Mouse (Mus musculus): ENCODE data around the gene U2af2. TPM values are rescaled to one million over a fixed set of nuclear protein-coding genes. Genes with fewer than 3 reads are reported as not detected.

The U2af2 gene
- polyA plus RNA-seq, 1 experiment from 2014 or later, result 153 TPM

GRCm38 (mm10) chr7:5080815-5081214 lies 18.9 kb downstream of the U2af2 start:
- ATAC-seq (ENCODE audit: low FRiP score, low read depth), result no peak
- H3K4me3 ChIP-seq, result peak overlapping the region; percentile 97
- H3K9ac ChIP-seq, result peak overlapping the region; percentile 96
- H3K27ac ChIP-seq, result peak overlapping the region; percentile 91
- 10% methylated on average over 6 of the region's 6 CpGs for WGBS
- no peaks in the 10 kb centered on the region for H3K27me3 ChIP-seq
- H3K4me1 ChIP-seq, result peaks cover 14% of the 10 kb centered on the region
- peaks cover 58% of the 10 kb centered on the region for H3K36me3 ChIP-seq
- peak overlapping the region; percentile 87 for H3K4me2 ChIP-seq (replicated peaks)
- H3K9me3 ChIP-seq, result no peaks in the 10 kb centered on the region

GRCm38 (mm10) chr7:5081241-5081640 lies 19.3 kb downstream of the U2af2 start:
- Histone ChIP-seq H3K4me3 (peak overlapping the region; percentile 97), H3K4me1 (peaks cover 18% of the 10 kb centered on the region), H3K9me3 (no peaks in the 10 kb centered on the region), H3K27me3 (no peaks in the 10 kb centered on the region), H3K27ac (no peak overlapping the region), H3K4me2 (replicated peaks) (peak overlapping the region; percentile 87), H3K36me3 (peaks cover 58% of the 10 kb centered on the region), H3K9ac (peak overlapping the region; percentile 96)
- 75% methylated on average over 6 of the region's 6 CpGs for WGBS
- no peak for ATAC-seq (ENCODE audit: low FRiP score, low read depth)

- H3K36me3 ChIP-seq, result peaks cover 54% of the 10 kb centered on the region
- H3K9ac ChIP-seq, result no peak overlapping the region
- no peak overlapping the region for H3K27ac ChIP-seq
- H3K9me3 ChIP-seq, result no peaks in the 10 kb centered on the region
- peak overlapping the region; percentile 87 for H3K4me2 ChIP-seq (replicated peaks)
- WGBS, result 90% methylated on average over 2 of the region's 2 CpGs
- no peaks in the 10 kb centered on the region for H3K27me3 ChIP-seq
- peak overlapping the region; percentile 97; the same call in 1 of the 2 replicates for H3K4me3 ChIP-seq
- peaks cover 19% of the 10 kb centered on the region for H3K4me1 ChIP-seq
- ATAC-seq (ENCODE audit: low FRiP score, low read depth), result no peak
Observed at GRCm38 (mm10) chr7:5081939-5082338, 20.0 kb downstream of the U2af2 start.

- 92% methylated on average over 18 of the region's 18 CpGs for WGBS
- no peaks in the 10 kb centered on the region for H3K9me3 ChIP-seq
- H3K4me3 ChIP-seq, result no peak overlapping the region
- ATAC-seq (ENCODE audit: low FRiP score, low read depth), result no peak
- H3K4me1 ChIP-seq, result peaks cover 19% of the 10 kb centered on the region
- no peaks in the 10 kb centered on the region for H3K27me3 ChIP-seq
- H3K9ac ChIP-seq, result 0 out of 2 replicates have a peak overlapping the region, but pooled peaks have one; percentile 8
- peaks cover 54% of the 10 kb centered on the region for H3K36me3 ChIP-seq
- H3K27ac ChIP-seq, result no peak overlapping the region
- no peak overlapping the region for H3K4me2 ChIP-seq (replicated peaks)
Observed at GRCm38 (mm10) chr7:5083325-5084105, 21.6 kb downstream of the U2af2 start.

GRCm38 (mm10) chr7:5085512-5085911 lies 23.6 kb downstream of the U2af2 start:
- Histone ChIP-seq H3K36me3 (peaks cover 63% of the 10 kb centered on the region), H3K4me1 (peaks cover 19% of the 10 kb centered on the region), H3K4me3 (no peak overlapping the region), H3K9me3 (no peaks in the 10 kb centered on the region), H3K27ac (no peak overlapping the region), H3K9ac (no peak overlapping the region), H3K4me2 (replicated peaks) (no peak overlapping the region), H3K27me3 (no peaks in the 10 kb centered on the region)
- 100% methylated on average over 1 of the region's 1 CpGs for WGBS
- ATAC-seq (ENCODE audit: low FRiP score, low read depth), result no peak

- no peak overlapping the region for H3K4me2 ChIP-seq (replicated peaks)
- peaks cover 77% of the 10 kb centered on the region for H3K36me3 ChIP-seq
- WGBS, result 25% methylated on average over 5 of the region's 5 CpGs
- H3K27ac ChIP-seq, result no peak overlapping the region
- peaks cover 7% of the 10 kb centered on the region for H3K4me1 ChIP-seq
- no peak overlapping the region for H3K9ac ChIP-seq
- no peak for ATAC-seq (ENCODE audit: low FRiP score, low read depth)
- H3K4me3 ChIP-seq, result no peak overlapping the region
- H3K9me3 ChIP-seq, result no peaks in the 10 kb centered on the region
- no peaks in the 10 kb centered on the region for H3K27me3 ChIP-seq
Observed at GRCm38 (mm10) chr7:5086921-5087440, 25.0 kb downstream of the U2af2 start.

GRCm38 (mm10) chr7:5087886-5088285 lies 25.9 kb downstream of the U2af2 start:
- Histone ChIP-seq H3K4me3 (no peak overlapping the region), H3K4me1 (peaks cover 5% of the 10 kb centered on the region; the same call in 1 of the 2 replicates), H3K4me2 (replicated peaks) (no peak overlapping the region), H3K27ac (no peak overlapping the region), H3K36me3 (peaks cover 86% of the 10 kb centered on the region), H3K9ac (0 out of 2 replicates have a peak overlapping the region, but pooled peaks have one; percentile 8), H3K9me3 (no peaks in the 10 kb centered on the region), H3K27me3 (no peaks in the 10 kb centered on the region)
- ATAC-seq (ENCODE audit: low FRiP score, low read depth), result no peak
- 77% methylated on average over 4 of the region's 4 CpGs for WGBS

- peaks cover 89% of the 10 kb centered on the region for H3K36me3 ChIP-seq
- H3K4me3 ChIP-seq, result no peak overlapping the region
- H3K4me1 ChIP-seq, result peaks cover 5% of the 10 kb centered on the region; the same call in 1 of the 2 replicates
- 94% methylated on average over 15 of the region's 15 CpGs for WGBS
- no peaks in the 10 kb centered on the region for H3K9me3 ChIP-seq
- no peak overlapping the region for H3K27ac ChIP-seq
- no peak for ATAC-seq (ENCODE audit: low FRiP score, low read depth)
- no peak overlapping the region for H3K4me2 ChIP-seq (replicated peaks)
- H3K9ac ChIP-seq, result no peak overlapping the region
- H3K27me3 ChIP-seq, result no peaks in the 10 kb centered on the region
Observed at GRCm38 (mm10) chr7:5089853-5090252, 27.9 kb downstream of the U2af2 start.

GRCm38 (mm10) chr7:5091008-5091728 lies 29.2 kb downstream of the U2af2 start:
- H3K36me3 ChIP-seq, result peaks cover 89% of the 10 kb centered on the region

GRCm38 (mm10) chr7:5092381-5092780 lies 30.4 kb downstream of the U2af2 start:
- H3K4me2 ChIP-seq (replicated peaks), result no peak overlapping the region
- no peak overlapping the region for H3K9ac ChIP-seq
- H3K27ac ChIP-seq, result no peak overlapping the region
- no peaks in the 10 kb centered on the region for H3K4me1 ChIP-seq
- peaks cover 93% of the 10 kb centered on the region for H3K36me3 ChIP-seq
- no peaks in the 10 kb centered on the region for H3K9me3 ChIP-seq
- WGBS, result 83% methylated on average over 6 of the region's 6 CpGs
- H3K27me3 ChIP-seq, result no peaks in the 10 kb centered on the region
- ATAC-seq (ENCODE audit: low FRiP score, low read depth), result no peak
- no peak overlapping the region for H3K4me3 ChIP-seq

More at GRCm38 (mm10) chr7:5091008-5091728, 29.2 kb downstream of the U2af2 start:
- Histone ChIP-seq H3K9ac (no peak overlapping the region), H3K27ac (no peak overlapping the region), H3K4me2 (replicated peaks) (no peak overlapping the region), H3K4me1 (peaks cover 2% of the 10 kb centered on the region; the same call in 1 of the 2 replicates), H3K27me3 (no peaks in the 10 kb centered on the region), H3K9me3 (no peaks in the 10 kb centered on the region), H3K4me3 (no peak overlapping the region)
- ATAC-seq (ENCODE audit: low FRiP score, low read depth), result no peak
- 92% methylated on average over 15 of the region's 15 CpGs for WGBS

- H3K27ac ChIP-seq, result no peak overlapping the region
- H3K4me1 ChIP-seq, result no peaks in the 10 kb centered on the region
- ATAC-seq (ENCODE audit: low FRiP score, low read depth), result no peak
- no peak overlapping the region for H3K4me3 ChIP-seq
- no peak overlapping the region for H3K9ac ChIP-seq
- no peaks in the 10 kb centered on the region for H3K27me3 ChIP-seq
- H3K36me3 ChIP-seq, result peaks cover 93% of the 10 kb centered on the region
- 85% methylated on average over 21 of the region's 21 CpGs for whole genome bisulfite sequencing
- no peaks in the 10 kb centered on the region for H3K9me3 ChIP-seq
- H3K4me2 ChIP-seq (replicated peaks), result no peak overlapping the region
Observed at GRCm38 (mm10) chr7:5092831-5093510, 31.0 kb downstream of the U2af2 start.

Data from limb, embryonic 13.5 days (tissue).